Comparison of ENCODE assay signal across 8 mouse cellular contexts in the genomic region with DNA sequence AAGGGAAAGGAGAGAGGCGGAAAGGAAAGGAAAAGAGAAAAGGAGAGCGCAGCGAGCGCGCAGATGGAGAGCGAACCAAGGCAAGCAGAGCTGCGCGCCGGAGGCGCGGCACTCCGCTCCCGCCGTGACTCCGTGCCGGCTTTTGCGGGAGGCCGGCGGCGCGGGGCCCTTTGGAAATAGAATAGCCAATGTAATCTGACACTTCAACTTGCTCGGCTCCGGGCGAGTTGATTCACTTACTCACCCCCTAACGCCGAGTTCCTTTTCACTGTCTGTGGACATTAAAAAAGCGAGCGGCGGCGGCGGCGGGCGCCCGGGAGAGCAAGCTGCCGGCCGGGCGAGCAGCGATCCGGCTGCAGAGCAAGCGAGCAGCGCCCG. TPM values are rescaled to one million over a fixed set of nuclear protein-coding genes. Genes with fewer than 3 reads are reported as not detected.
A peak's percentile ranks its signal among the peaks of the same experiment; 100 is the strongest.
DNase-seq lines count a peak whose midpoint lies in the region; ATAC-seq lines count a peak whose summit lies in the region.

A gene (plus strand): TSS at position 170 of the 378 bp plus-strand sequence.

- peak within 1 kb of the TSS; percentile 98 for H3K27ac ChIP-seq in hindbrain, embryonic 15.5 days (replicated peaks)

- peak within 1 kb of the TSS; percentile 57 for H3K4me3 ChIP-seq in hindbrain, embryonic 15.5 days

- peak within 1 kb of the TSS; percentile 80 for H3K4me2 ChIP-seq in hindbrain, embryonic 15.5 days

- DNase-seq in Muller cell, postnatal 12 days (ENCODE audit: inconsistent ontology term), result peak; percentile 97
- DNase-seq in cerebellum, postnatal 25 days, result peak; percentile 96
- DNase-seq in gastrocnemius, adult 18-20 months (ENCODE audit: low spot score), result peak; percentile 90
- peak; percentile 83 to 86 for DNase-seq in layer of hippocampus, postnatal 36 days
- DNase-seq in lung, postnatal 36 days, result peak; percentile 95
- peak; percentile 96 for DNase-seq in retina, postnatal 1 day
- peak; percentile 91 for DNase-seq in thymus, postnatal 4 days

- H3K9ac ChIP-seq in hindbrain, embryonic 15.5 days, result peak within 1 kb of the TSS; percentile 91

- H3K36me3 ChIP-seq in hindbrain, embryonic 15.5 days, result no peaks in the 10 kb centered on the region

- under 1% methylated on average over 42 of the region's 42 CpGs for whole genome bisulfite sequencing in hindbrain, embryonic 15.5 days

- H3K9me3 ChIP-seq in hindbrain, embryonic 15.5 days, result no peaks in the 10 kb centered on the region

- peak; percentile 57 for ATAC-seq in hindbrain, embryonic 15.5 days (ENCODE audit: low FRiP score, low read depth)

- no peaks in the 10 kb centered on the region for H3K27me3 ChIP-seq in hindbrain, embryonic 15.5 days

- peaks cover 55% of the 10 kb centered on the region for H3K4me1 ChIP-seq in hindbrain, embryonic 15.5 days (replicated peaks)

RNA-seq across cellular contexts. Expression of the gene that starts here (rescaled TPM):
- 10 to 100 TPM; 26.6 to 28.6 TPM for total RNA-seq in gastrocnemius, adult 18-20 months (2021)
- polyA plus RNA-seq in hindbrain, embryonic 15.5 days (2015; fragmentation: Nextera tagmentation; extraction: Ambion mirVana), result 70.9 and 72.6 TPM in 2 replicates
- 10 to 100 TPM; 88.1 to 94.5 TPM for total RNA-seq in layer of hippocampus, postnatal 36 days (2021)

Comparison
In these comparisons a context has a peak if more than half of its experiments do, and no peak if none do; other contexts are left out.
1. Peak in every context shown above with its lines: DNase-seq, ATAC-seq, H3K4me3 ChIP-seq and H3K27ac ChIP-seq.